Mouse (Mus musculus) bone marrow macrophage, adult 2 months (primary cell): ENCODE data around the gene Armc9.

Experiments used
- CTCF ChIP-seq: IDR thresholded peaks from 2 replicates; pipeline ENCODE4 v1.5.1; 2012; ENCODE audit warnings: low read depth, mild to moderate bottlenecking, low read length, moderate library complexity
- POLR2A ChIP-seq: IDR thresholded peaks from 2 replicates; pipeline ENCODE4 v1.6.1; 2012; ENCODE audit warnings: mild to moderate bottlenecking, low read depth, low read length, borderline replicate concordance

GRCm38 (mm10) chr1:86186762-86187161 lies 32.2 kb downstream of the Armc9 start:
- TF ChIP-seq CTCF (no peak), POLR2A (no peak)
